Mouse (Mus musculus) layer of hippocampus, adult 2 months (tissue): Measurements from ENCODE around the gene Oxa1l. TPM values are rescaled to one million over a fixed set of nuclear protein-coding genes. Genes with fewer than 3 reads are reported as not detected.
A peak's percentile ranks its signal among the peaks of the same experiment; 100 is the strongest.
"Not testable (repeated sequence)": the region's sequence is repeated elsewhere in the genome, so short reads cannot be mapped to it uniquely, and the experiment has no call there.

Experiments used
- DNase-seq, 2 experiments: peaks; one replicate each; pipeline ENCODE4 v3.0.0; 2022; ENCODE audit warnings: low spot score in 2 of 2
- H3K27ac ChIP-seq: fragments of 200-600 bp; 2 replicates; pipeline ENCODE4 v1.8.1; 2022
- H3K4me3 ChIP-seq: fragments of 200-600 bp; 2 replicates; pipeline ENCODE4 v1.8.1; 2022; ENCODE audit warnings: mild to moderate bottlenecking
- CTCF ChIP-seq: fragments of 200-600 bp; conservative IDR thresholded peaks from 2 replicates; pipeline ENCODE4 v1.8.1; 2022; ENCODE audit warnings: antibody characterized with exemption, mild to moderate bottlenecking, moderate library complexity
- long read RNA-seq, 2 experiments: library from polyadenylated mRNA; stranded (forward); transcript quantifications; one replicate each; pipeline ENCODE4 v2.0.0; 2021; ENCODE audit warnings: borderline mapping rate in 2 of 2
- total RNA-seq, 2 experiments: library from RNA; stranded (reverse); gene quantifications; 2 replicates each; pipeline ENCODE4 v1.2.3; 2021

Oxa1l gene
- total RNA-seq, result 10 to 100 TPM; 52.1 to 54.9 TPM
- long read RNA-seq, experiment 1, transcript Oxa1l-201 (10 exons, 2,538 nt), result major isoform, 15 of 30 reads
- long read RNA-seq, experiment 1, partial matches to known transcripts, result 13 of 30 reads
- long read RNA-seq, experiment 1, other reads (novel, unspliced or antisense), result 2 of 30 reads
- long read RNA-seq, experiment 2, transcript Oxa1l-201 (10 exons, 2,538 nt), result major isoform, 20 of 35 reads
- long read RNA-seq, experiment 2, partial matches to known transcripts, result 12 of 35 reads
- long read RNA-seq, experiment 2, other reads (novel, unspliced or antisense), result 3 of 35 reads

GRCm38 (mm10) chr14:54360577-54361340 lies at the start of gene Oxa1l:
Oxa1l (plus strand) TSS chr14:54360834.
- peak; percentile 55 for TF ChIP-seq CTCF
- H3K27ac ChIP-seq, result peak within 1 kb of the TSS; percentile 95
- H3K4me3 ChIP-seq, result peak within 1 kb of the TSS; percentile 92
- peak; percentile 96 to 97 for DNase-seq

GRCm38 (mm10) chr14:54311763-54312162 lies 48.9 kb upstream of the Oxa1l start:
- Histone ChIP-seq H3K27ac (no peak overlapping the region), H3K4me3 (no peak overlapping the region)
- TF ChIP-seq CTCF, result no peak
- DNase-seq, result no peak

GRCm38 (mm10) chr14:54321556-54322376 lies 38.9 kb upstream of the Oxa1l start:
- Histone ChIP-seq H3K27ac (no peak overlapping the region), H3K4me3 (no peak overlapping the region)
- no peak for TF ChIP-seq CTCF
- no peak for DNase-seq

- no peak for TF ChIP-seq CTCF
- no peak overlapping the region for H3K27ac ChIP-seq
- no peak for DNase-seq
- H3K4me3 ChIP-seq, result no peak overlapping the region
Observed at GRCm38 (mm10) chr14:54324486-54324885, 36.1 kb upstream of the Oxa1l start.

- no peak for DNase-seq
- TF ChIP-seq CTCF, result peak; percentile 69
- Histone ChIP-seq H3K27ac (no peak overlapping the region), H3K4me3 (no peak overlapping the region)
Observed at GRCm38 (mm10) chr14:54328548-54328947, 32.1 kb upstream of the Oxa1l start.

GRCm38 (mm10) chr14:54329201-54329600 lies 31.4 kb upstream of the Oxa1l start:
- no peak overlapping the region for H3K4me3 ChIP-seq
- no peak for TF ChIP-seq CTCF
- H3K27ac ChIP-seq, result no peak overlapping the region
- DNase-seq, result no peak

GRCm38 (mm10) chr14:54331178-54331577 lies 29.5 kb upstream of the Oxa1l start:
- Histone ChIP-seq H3K27ac (no peak overlapping the region), H3K4me3 (no peak overlapping the region)
- no peak for TF ChIP-seq CTCF
- DNase-seq, result no peak

- H3K27ac ChIP-seq, result peak overlapping the region; percentile 43; the same call in 1 of the 2 replicates
- TF ChIP-seq CTCF, result no peak
- DNase-seq, result no peak
- H3K4me3 ChIP-seq, result no peak overlapping the region
Observed at GRCm38 (mm10) chr14:54332176-54333074, 28.2 kb upstream of the Oxa1l start.

GRCm38 (mm10) chr14:54333452-54334189 lies 27.0 kb upstream of the Oxa1l start:
- no peak for DNase-seq
- no peak for TF ChIP-seq CTCF
- no peak overlapping the region for H3K4me3 ChIP-seq
- H3K27ac ChIP-seq, result no peak overlapping the region

GRCm38 (mm10) chr14:54340836-54341235 lies 19.8 kb upstream of the Oxa1l start:
- no peak overlapping the region for H3K27ac ChIP-seq
- no peak for TF ChIP-seq CTCF
- no peak for DNase-seq
- no peak overlapping the region for H3K4me3 ChIP-seq

- not testable (repeated sequence) for DNase-seq
Observed at GRCm38 (mm10) chr14:54341807-54342206, 18.8 kb upstream of the Oxa1l start.

GRCm38 (mm10) chr14:54350773-54351541 lies 9.7 kb upstream of the Oxa1l start:
- not testable (repeated sequence) for H3K4me3 ChIP-seq, H3K27ac ChIP-seq, DNase-seq

More at GRCm38 (mm10) chr14:54341807-54342206, 18.8 kb upstream of the Oxa1l start:
- not testable (repeated sequence) for H3K27ac ChIP-seq, H3K4me3 ChIP-seq
